30 mouse cellular contexts compared by ENCODE assay signal in the genomic region with DNA sequence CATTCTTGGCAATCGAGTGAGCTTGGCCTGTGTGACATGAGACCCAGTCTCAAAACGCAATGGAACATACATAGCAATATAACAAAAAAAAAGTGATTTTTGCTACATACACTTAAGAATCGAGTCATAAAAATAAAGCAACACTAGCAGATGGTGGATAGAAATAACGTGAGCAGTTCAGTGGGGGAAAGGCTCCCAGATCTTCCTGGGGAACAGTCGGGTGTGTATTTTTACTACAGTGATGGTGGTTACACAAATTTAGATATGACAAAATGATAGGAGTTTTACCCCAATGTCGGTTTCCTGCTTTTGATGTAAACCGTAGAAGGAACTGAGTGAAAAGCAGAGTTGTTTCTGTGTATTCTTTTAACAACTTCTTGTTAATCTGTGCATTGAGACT. TPM values are rescaled to one million over a fixed set of nuclear protein-coding genes. Genes with fewer than 3 reads are reported as not detected.
A peak's percentile ranks its signal among the peaks of the same experiment; 100 is the strongest.
DNase-seq lines count a peak whose midpoint lies in the region; ATAC-seq and TF ChIP-seq lines count a peak whose summit lies in the region.
"Had no signal": no experiment of that assay in that cellular context is flagged by ENCODE, and none has a peak within 500 bp of the region (broad histone marks: within the 10 kb centered on the region; RNA-seq: fewer than 3 reads in every experiment).

No protein-coding gene starts in this region.

- no peaks in the 10 kb centered on the region for H3K36me3 ChIP-seq in heart, adult 2 months (ENCODE audit: control insufficient read depth, insufficient read depth, low read length)
- no peaks in the 10 kb centered on the region for H3K36me3 ChIP-seq in forebrain, embryonic 13.5 days (ENCODE audit: poor library complexity, severe bottlenecking)
- H3K36me3 ChIP-seq: embryonic facial prominence, embryonic 13.5 days; embryonic facial prominence, embryonic 15.5 days; forebrain, embryonic 12.5 days; forebrain, embryonic 15.5 days had no signal

- intact Hi-C loops in heart, adult 2 months (cut with DNase I) = no loop called here

- no peak for TF ChIP-seq EP300 in heart, adult 2 months (IDR thresholded peaks at IDR 0.05; ENCODE audit: insufficient read depth, low read depth, low read length)

- H3K9me3 ChIP-seq in forebrain, embryonic 13.5 days (replicated peaks) = no peaks in the 10 kb centered on the region
- H3K9me3 ChIP-seq: forebrain, embryonic 15.5 days had no signal

- H3K4me3 ChIP-seq in heart, adult 2 months = no peak overlapping the region
- H3K4me3 ChIP-seq in forebrain, embryonic 13.5 days = no peak overlapping the region
- H3K4me3 ChIP-seq: erythroblast, embryonic 14.5 days had no signal

- ATAC-seq in forebrain, embryonic 13.5 days = no peak
- ATAC-seq: activated CD4-positive, CD25-positive, alpha-beta regulatory T cell, adult 4 months; CD4-positive, CD25-positive, alpha-beta regulatory T cell, adult 4 months; Patski had no signal

- no peak overlapping the region for H3K4me2 ChIP-seq in forebrain, embryonic 13.5 days

- peaks cover 16% of the 10 kb centered on the region for H3K27me3 ChIP-seq in heart, adult 2 months (ENCODE audit: control insufficient read depth, insufficient read depth, low read length)
- peaks cover 43% of the 10 kb centered on the region for H3K27me3 ChIP-seq in forebrain, embryonic 13.5 days
- H3K27me3 ChIP-seq: CH12.LX had no signal

- WGBS in heart, adult 2 months = 80% methylated on average over 7 of the region's 7 CpGs
- 82% methylated on average over 7 of the region's 7 CpGs for WGBS in forebrain, embryonic 13.5 days

- no peaks in the 10 kb centered on the region for H3K79me2 ChIP-seq in heart, adult 2 months (replicated peaks; ENCODE audit: control insufficient read depth, insufficient read depth, low read length)

- no peak for TF ChIP-seq CTCF in heart, adult 2 months (IDR thresholded peaks at IDR 0.05)

- no peak overlapping the region for H3K27ac ChIP-seq in heart, adult 2 months
- H3K27ac ChIP-seq in forebrain, embryonic 13.5 days = no peak overlapping the region
- H3K27ac ChIP-seq: embryonic facial prominence, embryonic 13.5 days; embryonic facial prominence, embryonic 15.5 days; forebrain, embryonic 12.5 days had no signal

- no peak for TF ChIP-seq POLR2A in heart, adult 2 months (IDR thresholded peaks at IDR 0.05; ENCODE audit: insufficient read depth, low read depth, low read length)

- DNase-seq in cerebellum, adult 9-10 months = peak; percentile 60
- DNase-seq in cerebellum, postnatal 4 days (ENCODE audit: low spot score in 2 of 2) = no peak
- DNase-seq in heart, adult 11 months = peak; percentile 41
- DNase-seq in heart, adult 2 months = no peak
- peak; percentile 49 for DNase-seq in right cerebral cortex, adult 18-20 months
- DNase-seq in right cerebral cortex, postnatal 14 days = no peak
- DNase-seq: adrenal gland, adult 8-10 months; adrenal gland, postnatal 14 days; adrenal gland, postnatal 36 days; B cell, adult 2 months; cerebellum, adult 11 months; cerebellum, adult 18-20 months; cerebellum, adult 8-10 months; cerebellum, postnatal 10 days; cerebellum, postnatal 25 days; embryo, embryonic 11 days; forebrain, postnatal 0 days had no signal

- H3K4me1 ChIP-seq in heart, adult 2 months (ENCODE audit: control insufficient read depth, insufficient read depth, low read length) = no peaks in the 10 kb centered on the region
- H3K4me1 ChIP-seq in forebrain, embryonic 13.5 days = peaks cover 8% of the 10 kb centered on the region

- H3K9ac ChIP-seq in heart, adult 2 months (ENCODE audit: low read depth, low read length) = no peak overlapping the region
- no peak overlapping the region for H3K9ac ChIP-seq in forebrain, embryonic 13.5 days
- H3K9ac ChIP-seq: embryonic facial prominence, embryonic 15.5 days had no signal

RNA-seq across cellular contexts. Expression of gene Cnnm1, which starts 1.0 kb away (rescaled TPM):
- total RNA-seq in heart, adult 2 months (2021) = under 1 TPM; 0.05 TPM
- polyA plus RNA-seq in heart, adult 2 months (2012; rRNA removed) = 0.03 and 0.04 TPM in 2 replicates
- 0.61 and 0.65 TPM in 2 replicates for polyA plus RNA-seq in forebrain, embryonic 13.5 days (2015; fragmentation: Nextera tagmentation; extraction: Ambion mirVana)
- total RNA-seq: CH12.LX had no signal
- polyA plus RNA-seq: activated CD4-positive, CD25-positive, alpha-beta regulatory T cell, adult 4 months; CD4-positive, CD25-positive, alpha-beta regulatory T cell, adult 4 months; erythroblast, embryonic 14.5 days; Patski had no signal

RNA-seq across cellular contexts. Expression of gene Hpse2, which starts 51.1 kb away (rescaled TPM):
- under 1 TPM in 1 of 2 experiments, not detected in 1; 0.25 TPM for total RNA-seq in heart, adult 2 months (2021)
- polyA plus RNA-seq in heart, adult 2 months (2012; rRNA removed) = 0.03 and 0.14 TPM in 2 replicates
- polyA plus RNA-seq in forebrain, embryonic 13.5 days (2015; fragmentation: Nextera tagmentation; extraction: Ambion mirVana) = 0.79 TPM in 1 of 2 replicates, not detected in the other
- total RNA-seq: adrenal gland, adult 18-20 months; adrenal gland, adult 8-10 months; adrenal gland, postnatal 14 days; adrenal gland, postnatal 36 days; CH12.LX; common myeloid progenitor, adult 5-6 weeks had no signal
- polyA plus RNA-seq: erythroblast, embryonic 14.5 days; G1E; Patski had no signal

Comparison
In these comparisons a context has a peak if more than half of its experiments do, and no peak if none do; other contexts are left out.
1. DNase-seq: peak in cerebellum, adult 9-10 months (single experiment), heart, adult 11 months (single experiment) and right cerebral cortex, adult 18-20 months (single experiment); none in cerebellum, postnatal 4 days (0 of 2), heart, adult 2 months (0 of 2) and right cerebral cortex, postnatal 14 days (single experiment).